Mouse (Mus musculus) ES-Bruce4 (cell line): ENCODE results near the gene Cubn.

Experiments used
- CTCF ChIP-seq: IDR thresholded peaks from one replicate; pipeline ENCODE4 v1.8.1; 2011; ENCODE audit warnings: low read depth, low read length
- EP300 ChIP-seq: IDR thresholded peaks from 2 replicates; pipeline ENCODE4 v1.6.1; 2011; ENCODE audit warnings: low read depth, low read length; ENCODE audit not compliant: insufficient read depth
- POLR2A ChIP-seq: IDR thresholded peaks from one replicate; pipeline ENCODE4 v1.8.1; 2011; ENCODE audit warnings: low read length; ENCODE audit not compliant: insufficient read depth

DNA sequence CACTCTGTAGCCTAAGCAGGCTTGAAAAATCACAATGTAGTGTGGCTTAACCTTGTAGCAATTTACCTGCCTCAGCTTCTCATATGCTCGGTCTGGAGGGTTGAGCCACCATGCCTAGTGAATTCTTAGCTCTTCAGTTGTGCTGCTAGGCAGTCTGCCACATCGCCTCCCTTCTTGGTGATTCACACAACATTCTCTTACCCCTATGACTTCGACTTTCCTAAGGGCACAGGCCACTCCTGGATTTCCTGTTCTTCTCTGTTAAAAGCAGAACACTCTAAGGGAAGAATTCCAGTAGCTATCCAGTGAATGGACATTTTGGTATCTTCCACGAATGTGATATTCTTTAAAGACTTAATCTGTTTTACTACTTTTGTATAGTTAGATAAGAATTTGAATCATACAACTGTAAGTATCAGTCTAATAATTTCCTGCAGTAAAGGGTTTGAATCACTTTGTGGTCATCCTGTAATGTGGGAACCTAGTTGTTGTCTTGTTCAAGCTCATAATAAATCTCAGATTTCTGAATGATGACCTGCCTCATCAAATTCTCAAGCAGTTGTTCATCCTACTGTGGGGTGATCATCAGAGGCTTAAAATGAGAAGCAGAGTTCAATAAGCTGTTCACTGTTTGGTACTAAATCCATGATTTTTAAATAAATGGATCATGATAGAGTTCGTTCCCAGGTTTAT lies 86.5 kb downstream of the Cubn start:
- no peak for TF ChIP-seq CTCF
- no peak for TF ChIP-seq POLR2A
- no peak for TF ChIP-seq EP300
